Mouse (Mus musculus): ENCODE data around the gene Gm36028.
A peak's percentile ranks its signal among the peaks of the same experiment; 100 is the strongest.

Gm36028 gene

GRCm38 (mm10) chr16:37860213-37860612 lies 733 bp downstream of the Gm36028 start:
- DNase-seq (ENCODE audit: low read depth, low spot score) = no peak

- no peak for DNase-seq (ENCODE audit: low read depth, low spot score)
These were observed 3.5 kb downstream of the Gm36028 start for GRCm38 (mm10) chr16:37857495-37857894.

GRCm38 (mm10) chr16:37856327-37856726 lies 4.6 kb downstream of the Gm36028 start:
- DNase-seq (ENCODE audit: low read depth, low spot score) = no peak

- DNase-seq (ENCODE audit: low read depth, low spot score) = no peak
These were observed 5.4 kb downstream of the Gm36028 start for GRCm38 (mm10) chr16:37855583-37855982.

- DNase-seq (ENCODE audit: low read depth, low spot score) = no peak
These were observed 6.4 kb downstream of the Gm36028 start for GRCm38 (mm10) chr16:37854593-37854992.

GRCm38 (mm10) chr16:37854054-37854453 lies 6.9 kb downstream of the Gm36028 start:
- no peak for DNase-seq (ENCODE audit: low read depth, low spot score)

GRCm38 (mm10) chr16:37853279-37853678 lies 7.7 kb downstream of the Gm36028 start:
- DNase-seq (ENCODE audit: low read depth, low spot score) = no peak

GRCm38 (mm10) chr16:37851366-37851765 lies 9.6 kb downstream of the Gm36028 start:
- peak; percentile 25 for DNase-seq (ENCODE audit: low read depth, low spot score)

GRCm38 (mm10) chr16:37847081-37847480 lies 13.9 kb downstream of the Gm36028 start:
- DNase-seq (ENCODE audit: low read depth, low spot score) = no peak

GRCm38 (mm10) chr16:37845202-37845925 lies 15.6 kb downstream of the Gm36028 start:
- DNase-seq (ENCODE audit: low read depth, low spot score) = no peak

- DNase-seq (ENCODE audit: low read depth, low spot score) = no peak
These were observed 17.2 kb downstream of the Gm36028 start for GRCm38 (mm10) chr16:37843740-37844139.

- DNase-seq (ENCODE audit: low read depth, low spot score) = no peak
These were observed 18.5 kb downstream of the Gm36028 start for GRCm38 (mm10) chr16:37842439-37842838.

GRCm38 (mm10) chr16:37837571-37837970 lies 23.4 kb downstream of the Gm36028 start:
- DNase-seq (ENCODE audit: low read depth, low spot score) = no peak

GRCm38 (mm10) chr16:37831041-37831440 lies 29.9 kb downstream of the Gm36028 start:
- no peak for DNase-seq (ENCODE audit: low read depth, low spot score)

- no peak for DNase-seq (ENCODE audit: low read depth, low spot score)
These were observed 34.7 kb downstream of the Gm36028 start for GRCm38 (mm10) chr16:37826286-37826685.

GRCm38 (mm10) chr16:37824778-37825505 lies 36.0 kb downstream of the Gm36028 start:
- no peak for DNase-seq (ENCODE audit: low read depth, low spot score)

GRCm38 (mm10) chr16:37823949-37824348 lies 37.0 kb downstream of the Gm36028 start:
- no peak for DNase-seq (ENCODE audit: low read depth, low spot score)

GRCm38 (mm10) chr16:37817986-37818385 lies 43.0 kb downstream of the Gm36028 start:
- DNase-seq (ENCODE audit: low read depth, low spot score) = no peak

- peak; percentile 83 for DNase-seq (ENCODE audit: low read depth, low spot score)
These were observed 46.5 kb downstream of the Gm36028 start for GRCm38 (mm10) chr16:37814383-37814971.

GRCm38 (mm10) chr16:37813691-37814382 lies 47.1 kb downstream of the Gm36028 start:
- DNase-seq (ENCODE audit: low read depth, low spot score) = no peak

GRCm38 (mm10) chr16:37812474-37812886 lies 48.5 kb downstream of the Gm36028 start:
- no peak for DNase-seq (ENCODE audit: low read depth, low spot score)

- DNase-seq (ENCODE audit: low read depth, low spot score) = no peak
These were observed 49.1 kb downstream of the Gm36028 start for GRCm38 (mm10) chr16:37811874-37812273.
